Comparison of ENCODE assay signal across 9 mouse cellular contexts in genomic region chr7:101412796-101413195, GRCm38 (mm10). TPM values are rescaled to one million over a fixed set of nuclear protein-coding genes. Genes with fewer than 3 reads are reported as not detected.
DNase-seq lines count a peak whose midpoint lies in the region; ATAC-seq and TF ChIP-seq lines count a peak whose summit lies in the region.
"Had no signal": no experiment of that assay in that cellular context is flagged by ENCODE, and none has a peak within 500 bp of the region (broad histone marks: within the 10 kb centered on the region; RNA-seq: fewer than 3 reads in every experiment).

No protein-coding gene starts in this region.

- H3K4me3 ChIP-seq in ES-Bruce4 (ENCODE audit: low read depth, low read length) = no peak overlapping the region
- H3K4me3 ChIP-seq in forebrain, embryonic 13.5 days = no peak overlapping the region
- no peak overlapping the region for H3K4me3 ChIP-seq in lung, embryonic 16.5 days (ENCODE audit: low read length)

- TF ChIP-seq EP300 in ES-Bruce4 (IDR thresholded peaks at IDR 0.05; ENCODE audit: insufficient read depth, low read depth, low read length) = no peak

- H3K27ac ChIP-seq in ES-Bruce4 (ENCODE audit: insufficient read depth, low read length) = no peak overlapping the region
- H3K27ac ChIP-seq in forebrain, embryonic 13.5 days = no peak overlapping the region
- H3K27ac ChIP-seq in lung, embryonic 16.5 days (ENCODE audit: low read length) = no peak overlapping the region

- no peaks in the 10 kb centered on the region for H3K36me3 ChIP-seq in ES-Bruce4 (ENCODE audit: control insufficient read depth, insufficient read depth, low read length, poor library complexity, severe bottlenecking)
- H3K36me3 ChIP-seq in forebrain, embryonic 13.5 days (ENCODE audit: poor library complexity, severe bottlenecking) = no peaks in the 10 kb centered on the region
- peaks cover 27% of the 10 kb centered on the region for H3K36me3 ChIP-seq in lung, embryonic 16.5 days (ENCODE audit: control insufficient read depth, insufficient read depth, low read length)

- no peak overlapping the region for H3K9ac ChIP-seq in ES-Bruce4 (ENCODE audit: low read depth, poor library complexity, severe bottlenecking)
- H3K9ac ChIP-seq in forebrain, embryonic 13.5 days = no peak overlapping the region
- no peak overlapping the region for H3K9ac ChIP-seq in lung, embryonic 16.5 days (ENCODE audit: low read length)

- no peaks in the 10 kb centered on the region for H3K27me3 ChIP-seq in ES-Bruce4 (ENCODE audit: control insufficient read depth, insufficient read depth, low read length, poor library complexity, severe bottlenecking)
- 0 out of 2 replicates have a peak, but pooled peaks cover 12% of the 10 kb centered on the region for H3K27me3 ChIP-seq in forebrain, embryonic 13.5 days
- no peaks in the 10 kb centered on the region for H3K27me3 ChIP-seq in lung, embryonic 16.5 days (ENCODE audit: control insufficient read depth, insufficient read depth, low read depth, low read length)

- DNase-seq in c-Kit-positive CD71-negative TER-119-negative erythroid progenitor cells, embryonic 14.5 days (ENCODE audit: low read depth) = peak; percentile 82
- DNase-seq in heart, postnatal 4 days = peak; percentile 92
- DNase-seq in layer of hippocampus, adult 8-10 months (ENCODE audit: low spot score in 2 of 2) = peak; percentile 78 to 91
- DNase-seq in ovary, postnatal 14 days (ENCODE audit: low spot score) = peak; percentile 81
- peak; percentile 67 to 92 for DNase-seq in thymus, postnatal 10 days (ENCODE audit: low spot score in 2 of 2)

- H3K4me2 ChIP-seq in forebrain, embryonic 13.5 days = no peak overlapping the region
- no peak overlapping the region for H3K4me2 ChIP-seq in lung, embryonic 16.5 days (ENCODE audit: low read depth, low read length)

- ATAC-seq in forebrain, embryonic 13.5 days = peak; percentile 57
- ATAC-seq in lung, embryonic 16.5 days (ENCODE audit: low read depth) = peak; percentile 29

- H3K9me3 ChIP-seq in ES-Bruce4 (replicated peaks; ENCODE audit: control insufficient read depth, insufficient read depth, low read length, poor library complexity, severe bottlenecking) = no peaks in the 10 kb centered on the region
- H3K9me3 ChIP-seq in forebrain, embryonic 13.5 days (replicated peaks) = no peaks in the 10 kb centered on the region
- H3K9me3 ChIP-seq in lung, embryonic 16.5 days (ENCODE audit: control insufficient read depth, low read length) = no peaks in the 10 kb centered on the region

- TF ChIP-seq POLR2A in ES-Bruce4 (IDR thresholded peaks at IDR 0.05; ENCODE audit: insufficient read depth, low read length) = no peak

- H3K4me1 ChIP-seq in ES-Bruce4 (ENCODE audit: control insufficient read depth, insufficient read depth, low read length) = no peaks in the 10 kb centered on the region
- peaks cover 22% of the 10 kb centered on the region for H3K4me1 ChIP-seq in forebrain, embryonic 13.5 days
- peaks cover 19% of the 10 kb centered on the region for H3K4me1 ChIP-seq in lung, embryonic 16.5 days (replicated peaks; ENCODE audit: control insufficient read depth, insufficient read depth, low read length)

- TF ChIP-seq CTCF in ES-Bruce4 (IDR thresholded peaks at IDR 0.05; ENCODE audit: low read depth, low read length) = peak; percentile 100

RNA-seq across cellular contexts. Expression of gene Gm45837, which starts 2.1 kb away (rescaled TPM):
- 1.7 TPM in 1 of 2 replicates, not detected in the other for polyA plus RNA-seq in ES-Bruce4 (2011; ENCODE audit: insufficient read depth, insufficient read length, low read depth, missing spikeins)
- not detected in 2 replicates for polyA plus RNA-seq in forebrain, embryonic 13.5 days (2015; fragmentation: Nextera tagmentation; extraction: Ambion mirVana)
- total RNA-seq in heart, postnatal 4 days (2021) = 1 to 10 TPM in 1 of 2 experiments, not detected in 1; 7.4 TPM
- total RNA-seq in layer of hippocampus, adult 8-10 months (2022) = 1 to 10 TPM in 1 of 4 experiments, not detected in 3; 1.8 TPM
- polyA plus RNA-seq in lung, embryonic 16.5 days (2015; fragmentation: Nextera tagmentation; extraction: Ambion mirVana) = 2.4 and 8.8 TPM in 2 replicates
- polyA plus RNA-seq: heart, embryonic 14.5 days had no signal

RNA-seq across cellular contexts. Expression of gene Pde2a, which starts 8.7 kb away (rescaled TPM):
- polyA plus RNA-seq in ES-Bruce4 (2011; ENCODE audit: insufficient read depth, insufficient read length, low read depth, missing spikeins) = 2.9 TPM in 1 of 2 replicates, not detected in the other
- polyA plus RNA-seq in forebrain, embryonic 13.5 days (2015; fragmentation: Nextera tagmentation; extraction: Ambion mirVana) = 26.2 and 32.2 TPM in 2 replicates
- 10 to 100 TPM; 42.4 to 42.8 TPM for total RNA-seq in heart, postnatal 4 days (2021)
- 100 to 1,000 TPM; 320 to 356 (median 336) TPM for total RNA-seq in layer of hippocampus, adult 8-10 months (2022)
- 14.8 and 22.5 TPM in 2 replicates for polyA plus RNA-seq in lung, embryonic 16.5 days (2015; fragmentation: Nextera tagmentation; extraction: Ambion mirVana)
